Mouse (Mus musculus) hindbrain, postnatal 0 days (tissue): ENCODE measurements at regions not wholly inside any gene's neighbourhood (a gene's known extent, or its start where the extent isn't known, plus 50 kb on each side); places are given as distances from the start of the nearest gene placed in this dataset.

Experiments
- ATAC-seq: fragments of 200-750 bp; cut with Nextera tagmentation; 2 replicates; pipeline ENCODE4 v1.8.0; 2017; ENCODE audit warnings: mild to moderate bottlenecking, moderate TSS enrichment, moderate library complexity
- DNase-seq: peaks from one replicate; pipeline ENCODE4 v3.0.0-alpha.2; 2015; ENCODE audit warnings: low spot score
- H3K27ac ChIP-seq: fragments of 300-500 bp; sonication (generic); 2 replicates; pipeline ENCODE4 v1.5.1; 2014; ENCODE audit warnings: mild to moderate bottlenecking
- H3K27me3 ChIP-seq: fragments of 300-500 bp; sonication (generic); 2 replicates; pipeline ENCODE4 v1.6.1; 2014; ENCODE audit warnings: low read length, mixed read lengths; ENCODE audit not compliant: insufficient read depth
- H3K36me3 ChIP-seq: fragments of 300-500 bp; sonication (generic); 2 replicates; pipeline ENCODE4 v1.6.1; 2014; ENCODE audit warnings: low read length, mixed read lengths; ENCODE audit not compliant: insufficient read depth
- H3K4me1 ChIP-seq: fragments of 300-500 bp; sonication (generic); 2 replicates; pipeline ENCODE4 v1.6.1; 2014; ENCODE audit warnings: antibody characterized with exemption, low read length, mixed read lengths; ENCODE audit not compliant: insufficient read depth
- H3K4me2 ChIP-seq: fragments of 300-500 bp; sonication (generic); 2 replicates; pipeline ENCODE4 v1.6.1; 2014; ENCODE audit warnings: low read depth, mild to moderate bottlenecking, low read length, moderate library complexity, mixed read lengths
- H3K4me3 ChIP-seq: fragments of 300-500 bp; sonication (generic); 2 replicates; pipeline ENCODE4 v1.5.1; 2014; ENCODE audit warnings: low read length
- H3K9ac ChIP-seq: fragments of 300-500 bp; sonication (generic); replicated peaks from 2 replicates; pipeline ENCODE4 v1.6.1; 2014; ENCODE audit warnings: mild to moderate bottlenecking, low read length, moderate library complexity, mixed read lengths
- H3K9me3 ChIP-seq: fragments of 300-500 bp; sonication (generic); 2 replicates; pipeline ENCODE4 v1.6.1; 2016; ENCODE audit warnings: low read length, mixed read lengths
- CTCF ChIP-seq: IDR thresholded peaks from 2 replicates; pipeline ENCODE4 v1.5.1; 2016; ENCODE audit warnings: antibody characterized with exemption, control low read depth, low read depth
- WGBS: fragments of 180-500 bp; shearing (Covaris S2); extraction: QIAGEN DNeasy Blood & Tissue Kit; methylation state at CpG from one replicate; pipeline ENCODE4 v1.1.7; 2014; 5-methylcytosine and 5-hydroxymethylcytosine counted together

DNA sequence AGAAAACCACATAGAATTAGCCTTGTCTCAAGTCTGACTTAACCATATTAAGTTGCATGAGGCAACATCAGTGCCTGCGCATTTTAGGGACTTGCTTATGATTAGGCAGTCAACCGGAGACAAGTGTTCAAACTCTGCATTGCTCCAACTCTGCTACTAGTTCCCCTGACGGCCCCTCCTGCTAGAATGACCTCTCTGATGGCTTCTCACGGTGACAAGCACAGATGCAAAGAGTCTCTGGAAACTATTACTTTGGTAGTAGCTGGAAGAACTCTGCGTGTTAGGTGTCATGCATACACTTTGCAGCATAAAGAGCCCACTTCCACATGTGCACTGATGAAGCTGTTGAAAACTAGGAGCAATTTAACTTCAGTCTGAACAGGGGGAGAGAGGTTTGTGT lies 927.8 kb upstream of the Adgrl2 start:
- H3K27me3 ChIP-seq = no peaks in the 10 kb centered on the region
- TF ChIP-seq CTCF = no peak
- no peaks in the 10 kb centered on the region for H3K4me1 ChIP-seq
- 63% methylated on average over 5 of the region's 5 CpGs for WGBS
- DNase-seq (no peak), ATAC-seq (no peak)
- no peak overlapping the region for H3K4me3 ChIP-seq
- no peaks in the 10 kb centered on the region for H3K9me3 ChIP-seq
- no peaks in the 10 kb centered on the region for H3K36me3 ChIP-seq
- no peak overlapping the region for H3K27ac ChIP-seq
- H3K9ac ChIP-seq = no peak overlapping the region
- no peak overlapping the region for H3K4me2 ChIP-seq

DNA sequence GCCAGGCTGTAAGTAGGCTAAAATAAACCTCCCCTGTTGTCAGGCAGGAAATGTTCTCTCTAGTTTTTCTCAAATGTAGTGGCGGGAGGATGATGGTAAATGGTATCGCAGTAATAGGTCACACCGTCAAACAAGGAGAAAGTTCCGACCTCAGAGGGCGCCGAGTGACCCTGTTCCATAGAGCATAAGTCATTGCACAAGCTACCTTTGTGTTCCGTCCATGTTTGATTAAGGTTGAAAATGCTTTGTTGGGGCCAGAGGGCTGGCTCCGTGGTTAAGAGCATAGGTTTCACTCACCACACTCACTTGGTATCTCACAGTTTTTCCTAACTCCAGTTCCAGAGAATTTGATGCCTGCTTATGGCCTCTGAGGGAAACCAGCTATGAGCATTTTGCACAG lies 920.4 kb upstream of the Adgrl2 start:
- H3K4me3 ChIP-seq = no peak overlapping the region
- WGBS = 87% methylated on average over 8 of the region's 8 CpGs
- no peaks in the 10 kb centered on the region for H3K27me3 ChIP-seq
- no peak overlapping the region for H3K9ac ChIP-seq
- no peak overlapping the region for H3K4me2 ChIP-seq
- ATAC-seq (no peak), DNase-seq (no peak)
- H3K4me1 ChIP-seq = no peaks in the 10 kb centered on the region
- H3K36me3 ChIP-seq = no peaks in the 10 kb centered on the region
- TF ChIP-seq CTCF = no peak
- H3K27ac ChIP-seq = no peak overlapping the region
- H3K9me3 ChIP-seq = no peaks in the 10 kb centered on the region

- no peak overlapping the region for H3K9ac ChIP-seq
- no peaks in the 10 kb centered on the region for H3K9me3 ChIP-seq
- WGBS = 45% methylated on average over 5 of the region's 5 CpGs
- H3K4me1 ChIP-seq = no peaks in the 10 kb centered on the region
- H3K27ac ChIP-seq = no peak overlapping the region
- ATAC-seq = no peak
- no peak for TF ChIP-seq CTCF
- no peak overlapping the region for H3K4me2 ChIP-seq
- no peak overlapping the region for H3K4me3 ChIP-seq
- peak; percentile 4 for DNase-seq
- H3K36me3 ChIP-seq = no peaks in the 10 kb centered on the region
- H3K27me3 ChIP-seq = no peaks in the 10 kb centered on the region
These were observed 911.4 kb upstream of the Adgrl2 start for GRCm38 (mm10) chr3:149901783-149902182.

- Histone ChIP-seq H3K36me3 (no peaks in the 10 kb centered on the region), H3K9ac (no peak overlapping the region), H3K27ac (no peak overlapping the region), H3K9me3 (no peaks in the 10 kb centered on the region), H3K4me2 (no peak overlapping the region), H3K4me1 (no peaks in the 10 kb centered on the region), H3K27me3 (no peaks in the 10 kb centered on the region), H3K4me3 (no peak overlapping the region)
- DNase-seq (no peak), ATAC-seq (no peak)
- WGBS = 64% methylated on average over 1 of the region's 1 CpGs
- no peak for TF ChIP-seq CTCF
These were observed 886.2 kb upstream of the Adgrl2 start for GRCm38 (mm10) chr3:149876553-149876952.

- DNase-seq (no peak), ATAC-seq (no peak)
- WGBS = 90% methylated on average over 2 of the region's 2 CpGs
- no peaks in the 10 kb centered on the region for H3K9me3 ChIP-seq
- TF ChIP-seq CTCF = no peak
- no peak overlapping the region for H3K27ac ChIP-seq
- no peak overlapping the region for H3K4me3 ChIP-seq
- no peak overlapping the region for H3K9ac ChIP-seq
- H3K4me2 ChIP-seq = no peak overlapping the region
- no peaks in the 10 kb centered on the region for H3K27me3 ChIP-seq
- H3K4me1 ChIP-seq = no peaks in the 10 kb centered on the region
- H3K36me3 ChIP-seq = no peaks in the 10 kb centered on the region
These were observed 875.6 kb upstream of the Adgrl2 start for GRCm38 (mm10) chr3:149865945-149866344.

- ATAC-seq (no peak), DNase-seq (no peak)
- H3K9me3 ChIP-seq = no peaks in the 10 kb centered on the region
- no peak overlapping the region for H3K27ac ChIP-seq
- no peak overlapping the region for H3K4me2 ChIP-seq
- H3K4me3 ChIP-seq = no peak overlapping the region
- H3K4me1 ChIP-seq = no peaks in the 10 kb centered on the region
- no peak for TF ChIP-seq CTCF
- H3K9ac ChIP-seq = no peak overlapping the region
- no peaks in the 10 kb centered on the region for H3K36me3 ChIP-seq
- WGBS = 78% methylated on average over 7 of the region's 7 CpGs
- no peaks in the 10 kb centered on the region for H3K27me3 ChIP-seq
These were observed 856.7 kb upstream of the Adgrl2 start for GRCm38 (mm10) chr3:149846941-149847539.

- Histone ChIP-seq H3K4me2 (no peak overlapping the region), H3K4me3 (no peak overlapping the region), H3K9ac (no peak overlapping the region), H3K27me3 (no peaks in the 10 kb centered on the region), H3K4me1 (no peaks in the 10 kb centered on the region), H3K27ac (no peak overlapping the region), H3K9me3 (no peaks in the 10 kb centered on the region), H3K36me3 (no peaks in the 10 kb centered on the region)
- ATAC-seq (no peak), DNase-seq (no peak)
- TF ChIP-seq CTCF = no peak
- 52% methylated on average over 3 of the region's 3 CpGs for WGBS
These were observed 855.6 kb upstream of the Adgrl2 start for GRCm38 (mm10) chr3:149845826-149846486.
